Mouse (Mus musculus) urinary bladder, adult 2 months (tissue): ENCODE measurements around the gene Zfp750. TPM values are rescaled to one million over a fixed set of nuclear protein-coding genes. Genes with fewer than 3 reads are reported as not detected.

Experiments
- DNase-seq: peaks from one replicate; pipeline ENCODE4 v3.0.0; 2022; ENCODE audit warnings: low spot score
- polyA plus RNA-seq: library from polyadenylated mRNA; depleted of rRNA; stranded (reverse); fragments of >200 nt; gene quantifications from 2 replicates; pipeline ENCODE4 v1.2.3, GENCODE M21; 2012

Zfp750 gene
- polyA plus RNA-seq, 1 experiment, result 11.4 TPM

- no peak for DNase-seq
Observed at GRCm38 (mm10) chr11:121542471-121542870, 23.3 kb upstream of the Zfp750 start.

DNA sequence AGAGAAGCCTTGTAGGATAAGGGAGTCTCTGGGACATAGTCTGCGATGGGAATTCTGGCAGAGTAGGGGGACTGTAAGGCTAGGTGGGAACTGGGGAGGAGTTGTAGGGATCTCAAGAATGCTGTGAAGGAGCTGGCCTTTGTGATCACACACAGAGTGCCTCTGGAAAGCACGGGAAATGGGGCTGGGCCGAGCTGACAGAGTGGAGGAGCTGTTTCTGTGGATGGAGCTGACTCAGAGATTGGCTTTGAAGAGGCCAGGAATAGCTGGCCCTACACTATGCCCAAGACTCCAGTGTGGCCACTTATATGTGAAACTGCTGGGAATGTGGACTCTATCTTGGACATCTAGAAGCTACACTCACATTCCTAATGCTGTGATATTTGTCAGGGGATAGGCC, 17.4 kb upstream of the Zfp750 start:
- no peak for DNase-seq

DNA sequence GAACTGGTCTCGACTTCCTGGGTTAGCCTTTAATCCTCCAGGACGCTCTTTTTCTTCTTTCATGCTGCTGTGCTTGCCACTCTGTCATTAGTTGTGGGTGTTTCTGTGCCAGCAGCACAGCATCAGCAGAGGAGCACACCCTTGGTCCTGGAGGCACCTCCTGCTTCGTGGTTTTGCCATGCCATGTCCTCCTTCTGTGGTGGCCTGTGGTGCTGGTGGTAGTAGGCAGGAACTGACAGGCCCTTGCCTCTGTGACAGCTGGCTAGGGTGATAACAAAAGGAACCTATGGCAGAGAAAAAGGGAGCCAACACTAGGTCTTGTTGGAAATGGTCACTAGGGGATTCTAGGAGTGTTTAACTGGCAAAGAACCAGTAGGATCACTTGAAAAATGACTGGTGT, 10.6 kb upstream of the Zfp750 start:
- no peak for DNase-seq

GRCm38 (mm10) chr11:121524191-121524590, 5.1 kb upstream of the Zfp750 start:
- DNase-seq, result no peak

GRCm38 (mm10) chr11:121522156-121522762, 3.1 kb upstream of the Zfp750 start:
- DNase-seq, result no peak

DNA sequence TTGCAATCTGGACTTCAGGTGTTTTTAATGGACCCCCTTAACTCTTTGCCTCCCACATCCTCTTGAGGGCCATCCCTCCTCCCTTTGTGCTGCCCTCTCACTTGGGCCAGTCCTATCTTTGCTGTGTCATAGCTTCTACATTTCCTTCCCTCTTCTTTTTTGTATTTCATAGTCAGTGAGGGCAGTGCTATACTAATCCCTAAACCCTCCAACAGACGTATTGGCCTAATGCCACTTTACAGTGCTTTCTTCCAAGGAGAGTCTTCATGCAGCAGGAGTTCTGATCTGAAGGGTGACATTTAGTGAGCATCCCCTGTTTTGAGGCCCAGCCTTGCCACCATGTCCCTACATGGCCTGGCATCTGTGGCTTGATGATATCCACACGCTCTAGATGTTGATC, 1.6 kb upstream of the Zfp750 start:
- DNase-seq, result no peak

- no peak for DNase-seq
Observed at GRCm38 (mm10) chr11:121519703-121520102, 570 bp upstream of the Zfp750 start.

DNA sequence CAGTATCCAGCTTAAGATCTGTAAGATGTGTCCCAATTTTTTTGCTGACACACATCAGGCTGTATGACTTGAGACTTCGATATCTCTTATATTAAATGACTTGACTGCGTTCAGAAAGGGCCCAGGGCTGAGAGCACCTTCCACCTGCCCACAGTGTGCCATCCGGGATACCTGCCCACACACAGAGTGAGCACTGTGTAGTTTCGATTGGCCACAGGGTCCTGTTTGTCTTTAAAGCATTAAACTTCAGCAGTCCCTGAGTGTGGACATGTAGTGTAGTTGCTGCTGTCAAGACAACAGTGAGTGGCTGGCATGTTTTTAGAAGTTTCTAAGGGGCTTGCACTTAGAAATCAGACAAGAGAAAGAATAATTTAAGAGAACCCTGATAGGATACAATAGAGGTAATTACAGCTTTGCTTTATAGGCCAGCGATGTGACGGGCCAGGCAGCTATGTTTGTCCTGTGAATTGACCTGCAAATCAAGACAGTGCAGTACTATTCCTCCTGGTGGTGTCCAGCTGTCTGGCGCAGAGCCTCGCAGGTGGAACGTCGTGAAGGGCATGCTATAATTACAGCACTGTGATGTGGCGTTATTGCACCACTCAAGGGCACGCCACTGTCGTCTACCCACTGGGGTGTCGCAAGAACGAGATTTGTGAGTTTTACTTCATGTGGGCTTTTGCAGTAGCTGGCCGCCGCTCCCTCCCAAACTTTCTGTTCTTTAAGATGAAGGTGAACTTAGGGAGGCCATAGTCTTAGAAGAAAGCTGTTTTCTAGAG, 1.3 kb downstream of the Zfp750 start:
- DNase-seq, result no peak

- no peak for DNase-seq
Observed at GRCm38 (mm10) chr11:121516906-121517305, 2.2 kb downstream of the Zfp750 start.

DNA sequence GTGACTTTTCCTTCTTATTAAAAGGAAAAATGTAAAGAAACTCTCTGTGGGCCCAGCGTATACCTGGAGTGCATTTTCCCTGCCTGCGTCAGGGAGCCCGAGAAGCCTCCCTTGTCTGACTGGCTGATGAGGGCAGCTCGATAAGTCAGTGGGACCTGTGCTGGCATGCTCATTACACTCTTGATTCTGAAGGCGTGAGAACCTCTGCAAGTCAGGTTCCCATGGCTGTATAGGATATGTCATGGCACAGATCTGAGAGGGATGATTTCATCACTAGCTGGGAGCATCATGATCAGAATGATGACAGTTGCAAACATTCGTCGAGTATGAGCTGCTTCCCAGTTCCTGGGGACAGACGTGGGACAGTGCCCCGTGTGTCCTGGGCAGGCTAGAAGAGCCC, 3.1 kb downstream of the Zfp750 start:
- DNase-seq, result no peak

DNA sequence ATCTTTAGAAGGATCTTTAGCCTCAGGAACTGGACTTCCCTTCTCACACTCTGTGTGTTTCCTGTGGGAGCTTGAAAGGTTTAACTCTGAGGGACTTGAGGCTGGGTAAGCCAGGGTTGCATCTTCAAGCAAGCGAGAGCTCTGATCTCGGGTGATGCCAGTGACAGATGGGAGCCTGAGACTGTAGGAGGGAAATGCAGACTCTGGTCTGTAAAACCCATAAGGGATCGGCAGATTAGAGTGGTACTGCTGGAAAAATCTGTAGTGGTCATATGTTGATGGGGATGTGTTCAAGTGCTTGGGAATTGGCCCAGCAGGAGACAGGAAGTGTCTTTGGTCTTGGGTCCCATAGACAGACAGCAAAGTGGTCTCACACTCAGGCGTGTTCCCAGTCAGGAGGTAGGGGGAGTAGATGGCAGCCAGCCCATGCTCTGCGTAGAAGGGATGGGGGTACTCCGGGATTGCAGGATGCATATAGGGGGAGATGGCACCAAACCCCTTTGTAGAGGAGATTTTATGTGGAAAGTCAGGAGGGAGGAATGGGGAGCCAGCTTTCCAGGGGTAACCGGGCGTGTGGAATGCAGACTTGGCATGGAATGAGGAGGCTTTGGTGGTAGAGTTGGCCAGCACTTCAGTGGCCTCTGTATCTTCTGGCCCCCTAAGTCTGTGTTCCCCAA, 6.1 kb downstream of the Zfp750 start:
- no peak for DNase-seq

- no peak for DNase-seq
Observed at GRCm38 (mm10) chr11:121510512-121511246, 8.5 kb downstream of the Zfp750 start.

DNA sequence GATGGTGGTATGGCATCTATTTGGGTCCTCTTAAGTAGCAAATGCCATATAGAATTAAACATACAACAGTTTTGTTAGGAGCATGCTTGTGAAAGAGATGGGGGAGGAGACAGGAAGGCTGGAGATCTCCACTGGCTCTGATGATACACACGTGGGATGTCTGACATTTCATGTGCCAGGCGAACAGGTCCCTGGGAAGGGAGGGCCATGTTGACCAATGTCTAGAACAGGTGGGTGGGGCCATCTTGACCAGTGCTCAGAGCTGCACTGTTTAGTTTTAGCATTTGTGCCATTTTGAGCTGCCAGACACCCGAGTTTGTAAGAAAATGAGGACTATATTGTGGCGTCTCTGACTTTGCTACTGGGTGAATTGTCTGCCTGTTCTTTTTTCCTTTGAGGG, 10.7 kb downstream of the Zfp750 start:
- DNase-seq, result no peak

DNA sequence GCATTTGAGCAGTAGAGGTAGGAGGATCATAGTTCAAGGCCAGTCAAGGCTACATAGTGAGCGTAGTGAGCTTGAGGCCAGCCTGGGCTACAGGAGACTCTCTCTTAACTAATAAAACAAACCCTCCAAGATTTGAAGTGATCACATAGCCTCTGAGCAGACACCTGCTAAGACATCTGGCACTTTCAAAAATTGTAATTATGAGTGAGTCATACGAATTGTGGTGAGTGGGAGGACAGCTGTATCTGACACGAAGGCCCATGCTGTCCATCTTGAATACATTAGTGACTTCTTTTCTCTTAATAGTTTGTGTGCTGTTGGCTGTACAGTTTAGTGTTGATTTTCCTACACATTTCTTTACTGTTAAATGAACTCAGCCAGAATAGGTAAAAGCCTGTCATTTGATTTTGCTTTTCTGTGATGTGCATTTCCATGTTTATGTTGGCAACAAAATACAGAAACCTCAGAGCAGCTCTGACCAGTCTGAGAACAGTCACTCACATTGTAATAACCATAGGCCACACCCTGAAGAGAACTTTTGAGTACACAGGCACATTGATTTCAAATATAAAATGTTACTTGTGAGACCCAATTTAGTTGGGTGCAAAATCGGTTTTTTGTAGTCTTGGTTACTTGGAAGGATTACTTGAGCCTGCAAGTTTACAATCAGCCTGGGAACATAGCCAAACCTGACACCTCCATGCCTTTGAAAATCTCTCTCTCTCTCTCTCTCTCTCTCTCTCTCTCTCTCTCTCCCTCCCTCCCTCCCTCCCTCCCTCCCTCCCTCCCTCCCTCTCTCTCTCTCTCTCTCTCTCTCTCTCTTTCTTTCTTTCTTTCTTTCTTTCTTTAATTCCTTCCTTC, 16.9 kb downstream of the Zfp750 start:
- DNase-seq, result no peak

GRCm38 (mm10) chr11:121501525-121501924, 17.6 kb downstream of the Zfp750 start:
- no peak for DNase-seq

- no peak for DNase-seq
Observed at GRCm38 (mm10) chr11:121500595-121500994, 18.5 kb downstream of the Zfp750 start.

DNA sequence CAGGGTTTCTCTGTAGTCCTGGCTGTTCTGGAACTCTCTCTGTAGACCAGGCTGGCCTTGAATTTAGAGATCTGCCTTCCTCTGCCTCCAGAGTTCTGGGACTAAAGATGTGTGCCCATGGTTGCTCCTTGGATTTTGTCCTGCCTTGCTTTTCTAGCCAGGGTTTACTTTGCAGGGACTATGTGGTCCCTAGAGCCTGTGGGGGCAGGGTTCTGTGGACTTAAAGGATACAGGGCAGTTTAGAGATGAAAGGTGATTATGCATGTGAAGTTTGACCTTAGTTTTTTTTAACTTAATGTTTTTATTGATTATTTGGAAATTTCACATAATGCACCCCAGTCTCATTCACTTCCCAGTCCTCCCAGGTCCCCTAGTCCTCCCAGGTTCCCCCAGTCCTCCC, 28.5 kb downstream of the Zfp750 start:
- DNase-seq, result no peak

DNA sequence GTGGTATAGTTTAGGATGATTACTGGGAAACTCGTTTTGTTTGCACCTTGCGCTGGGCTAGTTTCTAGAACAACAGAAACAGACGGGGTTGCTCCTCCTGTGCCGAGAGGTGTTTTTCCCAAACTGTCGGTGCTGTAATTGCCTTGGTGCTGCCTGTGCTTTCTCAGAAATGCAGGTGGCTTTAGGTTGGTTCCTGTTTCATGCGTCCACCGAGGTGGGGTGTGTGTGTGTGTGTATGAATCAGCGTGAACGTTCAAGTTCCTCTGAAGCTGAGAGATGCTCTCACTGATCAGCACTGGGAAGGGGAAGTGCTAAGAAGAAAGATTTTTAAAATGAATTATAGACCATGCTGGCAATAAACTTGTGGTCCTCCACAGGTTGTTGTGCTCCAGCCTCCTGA, 33.3 kb downstream of the Zfp750 start:
- no peak for DNase-seq

GRCm38 (mm10) chr11:121481129-121481528, 38.0 kb downstream of the Zfp750 start:
- DNase-seq, result no peak

GRCm38 (mm10) chr11:121479476-121480203, 39.5 kb downstream of the Zfp750 start:
- no peak for DNase-seq
